Mouse (Mus musculus) spleen, adult 2 months (tissue): Measurements from ENCODE around the gene Fam84b. TPM values are rescaled to one million over a fixed set of nuclear protein-coding genes. Genes with fewer than 3 reads are reported as not detected.

ENCODE experiments used
- DNase-seq, 2 experiments: peaks; one replicate each; pipeline versions ENCODE4 v3.0.0 to v3.0.0-alpha.2; 2012 to 2021; ENCODE audit warnings: low spot score in 2 of 2, low read depth in 1 of 2
- H3K27ac ChIP-seq: fragments of 200-500 bp; 2 replicates; pipeline ENCODE4 v1.5.1; 2012; ENCODE audit warnings: low read length, inconsistent platforms; ENCODE audit not compliant: insufficient read depth
- H3K27me3 ChIP-seq: fragments of 200-500 bp; 2 replicates; pipeline ENCODE4 v1.6.1; 2012; ENCODE audit warnings: mild to moderate bottlenecking, moderate library complexity, low read length, inconsistent platforms; ENCODE audit not compliant: control insufficient read depth, insufficient read depth
- H3K36me3 ChIP-seq: fragments of 200-500 bp; 2 replicates; pipeline ENCODE4 v1.6.1; 2012; ENCODE audit warnings: mild to moderate bottlenecking, low read length, inconsistent platforms; ENCODE audit not compliant: control insufficient read depth, insufficient read depth
- H3K4me1 ChIP-seq: fragments of 200-500 bp; 2 replicates; pipeline ENCODE4 v1.6.1; 2011; ENCODE audit warnings: inconsistent platforms; ENCODE audit not compliant: control insufficient read depth, insufficient read depth, insufficient read length
- H3K4me3 ChIP-seq: fragments of 200-500 bp; 2 replicates; pipeline ENCODE4 v1.5.1; 2011; ENCODE audit warnings: mild to moderate bottlenecking, inconsistent platforms; ENCODE audit not compliant: insufficient read depth, insufficient read length; ENCODE audit errors: extremely low read depth
- CTCF ChIP-seq: fragments of 200-500 bp; IDR thresholded peaks from 2 replicates; pipeline ENCODE4 v1.5.1; 2011; ENCODE audit warnings: mild to moderate bottlenecking, inconsistent platforms; ENCODE audit not compliant: insufficient read depth, insufficient read length, insufficient replicate concordance; ENCODE audit errors: extremely low read depth
- POLR2A ChIP-seq: fragments of 200-500 bp; IDR thresholded peaks from 2 replicates; pipeline ENCODE4 v1.6.1; 2011; ENCODE audit warnings: low read depth, low read length, inconsistent platforms
- WGBS: fragments of 180-500 bp; shearing (Covaris S2); methylation state at CpG from one replicate; pipeline ENCODE4 v1.1.7; 2018; 5-methylcytosine and 5-hydroxymethylcytosine counted together
- polyA plus RNA-seq: library from polyadenylated mRNA; depleted of rRNA; stranded (reverse); fragments of >200 nt; gene quantifications from 2 replicates; pipeline ENCODE4 v1.2.3, GENCODE M21; 2012; rRNA removed

Gene Fam84b
- polyA plus RNA-seq = 2.5 and 3.4 TPM in 2 replicates

DNA sequence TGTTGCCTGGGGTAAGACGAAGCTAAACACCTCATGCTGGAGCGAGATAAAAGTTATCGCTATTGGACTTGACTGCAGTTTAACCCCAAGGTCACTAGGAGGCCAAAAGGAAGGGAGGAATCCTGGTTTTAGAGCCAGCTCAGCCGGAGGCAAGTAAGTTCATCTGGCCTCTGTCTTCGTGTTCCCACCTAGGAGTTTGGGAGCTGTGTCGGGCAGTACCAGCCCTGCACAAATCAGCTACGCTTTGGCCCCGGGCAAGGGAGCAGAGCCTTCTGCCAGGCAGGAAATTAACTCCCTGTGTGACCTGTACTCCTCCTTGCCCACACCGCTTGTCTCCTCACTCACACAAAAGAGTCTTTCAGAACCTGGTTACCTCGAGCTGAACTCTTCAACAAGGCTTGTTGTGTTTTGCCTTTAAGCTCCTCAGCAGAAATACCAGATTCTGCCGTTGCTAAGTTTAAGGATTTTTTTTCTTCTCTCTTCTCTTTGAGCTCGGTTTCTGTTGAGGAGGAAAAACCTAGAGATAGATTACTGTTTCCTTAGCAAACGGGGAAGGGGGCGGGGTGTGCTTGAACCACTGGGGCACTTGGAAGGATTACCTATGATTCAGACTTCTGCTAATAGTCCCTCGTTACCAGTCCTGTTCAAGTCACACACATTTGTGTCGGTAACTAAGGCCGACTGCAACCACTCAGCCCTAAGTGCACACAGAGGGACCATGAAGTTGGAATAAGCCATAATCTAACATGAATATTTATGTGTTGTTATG is at the start of gene Fam84b:
Fam84b (minus strand) TSS at position 548 of the 769 bp plus-strand sequence.
- TF ChIP-seq CTCF = no peak
- no peak for TF ChIP-seq POLR2A
- no peak within 1 kb of the TSS for H3K27ac ChIP-seq
- no peaks in the 10 kb centered on the region for H3K36me3 ChIP-seq
- DNase-seq = no peak
- H3K27me3 ChIP-seq = no peaks in the 10 kb centered on the region
- WGBS = 32% methylated on average over 17 of the region's 17 CpGs
- no peaks in the 10 kb centered on the region for H3K4me1 ChIP-seq
- no peak within 1 kb of the TSS for H3K4me3 ChIP-seq

DNA sequence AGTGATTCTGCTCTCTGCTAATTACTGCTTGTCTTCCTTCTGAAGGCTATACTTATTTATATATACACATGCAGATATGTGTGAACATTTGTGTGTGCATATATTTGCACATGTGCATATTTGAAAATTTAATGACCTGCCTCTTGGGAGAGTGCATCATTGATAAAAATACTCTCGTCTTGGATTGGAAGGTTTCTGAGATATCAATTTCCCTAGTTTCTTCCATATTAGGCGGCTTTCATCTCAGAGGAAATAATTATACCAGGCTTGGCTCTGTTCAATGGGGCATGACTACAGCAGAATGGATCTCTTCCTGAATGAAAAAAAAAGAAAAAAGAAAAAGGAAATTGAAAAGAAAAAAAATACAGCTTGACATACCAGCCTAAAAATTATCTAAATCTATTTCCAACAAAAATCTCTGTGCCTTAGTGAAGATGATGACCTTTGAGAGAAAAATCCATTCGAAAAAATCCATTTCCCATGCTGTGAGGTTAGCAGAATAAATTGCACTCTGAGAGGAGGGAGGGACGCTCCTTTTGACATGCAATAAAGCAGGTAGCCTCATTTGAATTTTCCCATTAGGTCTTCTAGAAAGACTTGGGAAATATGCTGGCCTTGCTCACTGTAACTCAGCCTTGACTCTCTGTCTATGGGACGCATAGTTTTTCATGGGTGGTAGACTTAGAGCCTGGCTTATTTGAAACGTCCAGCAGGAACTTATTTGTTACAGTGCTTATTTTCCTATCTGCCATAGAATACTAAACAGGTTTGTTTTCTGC is 44.8 kb upstream of the Fam84b start:
- H3K27me3 ChIP-seq = no peaks in the 10 kb centered on the region
- DNase-seq = no peak
- H3K36me3 ChIP-seq = no peaks in the 10 kb centered on the region
- H3K27ac ChIP-seq = no peak overlapping the region
- no peak for TF ChIP-seq POLR2A
- TF ChIP-seq CTCF = no peak
- H3K4me3 ChIP-seq = no peak overlapping the region
- WGBS = 85% methylated on average over 6 of the region's 6 CpGs
- H3K4me1 ChIP-seq = no peaks in the 10 kb centered on the region

DNA sequence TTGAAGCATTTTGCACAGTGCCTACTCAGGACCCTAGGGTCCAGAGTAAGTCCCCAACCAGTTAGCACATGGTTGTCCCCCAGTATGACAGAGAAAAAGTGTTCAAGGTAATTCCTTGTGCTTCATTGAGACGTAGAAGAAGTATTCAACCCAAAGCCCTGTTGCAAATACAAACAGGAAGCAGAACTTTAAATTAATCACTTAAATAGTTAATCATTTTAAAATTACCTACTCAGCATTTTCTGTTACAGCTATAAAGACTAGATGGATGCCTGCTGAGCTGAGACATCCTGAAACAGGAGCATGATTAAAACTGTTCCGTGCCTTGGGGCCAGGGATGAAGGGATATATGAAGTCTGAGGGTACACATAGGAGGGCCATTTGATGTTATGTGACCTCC is 42.5 kb upstream of the Fam84b start:
- H3K27ac ChIP-seq = no peak overlapping the region
- 91% methylated on average over 2 of the region's 2 CpGs for WGBS
- H3K4me1 ChIP-seq = no peaks in the 10 kb centered on the region
- no peak overlapping the region for H3K4me3 ChIP-seq
- DNase-seq = no peak
- no peaks in the 10 kb centered on the region for H3K27me3 ChIP-seq
- no peak for TF ChIP-seq CTCF
- no peak for TF ChIP-seq POLR2A
- no peaks in the 10 kb centered on the region for H3K36me3 ChIP-seq

DNA sequence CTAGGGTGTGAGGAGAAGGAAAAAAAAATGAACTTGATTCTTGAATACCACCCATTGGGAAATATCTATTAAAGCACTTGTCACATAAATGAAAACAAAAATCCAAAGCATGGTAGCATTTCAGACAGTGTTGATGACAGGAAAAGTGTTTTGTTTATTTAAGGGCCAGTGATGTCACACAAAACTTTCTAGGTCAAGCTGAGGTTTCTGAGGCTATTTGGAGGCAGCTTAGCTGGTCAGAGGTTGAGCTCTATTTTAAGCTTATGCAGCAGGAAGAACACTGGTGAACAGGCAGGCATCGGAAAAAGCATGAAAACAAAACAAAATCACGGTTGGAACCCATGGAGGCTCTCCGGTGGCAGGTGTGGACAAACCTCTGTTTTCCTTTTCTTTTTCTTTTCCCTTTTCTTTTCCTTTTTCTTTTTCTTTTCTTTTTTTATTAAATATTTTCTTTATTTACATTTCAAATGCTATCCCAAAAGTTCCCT is 39.4 kb upstream of the Fam84b start:
- no peak for DNase-seq
- TF ChIP-seq CTCF = no peak
- no peak for TF ChIP-seq POLR2A
- Histone ChIP-seq H3K27ac (no peak overlapping the region), H3K4me1 (no peaks in the 10 kb centered on the region), H3K27me3 (no peaks in the 10 kb centered on the region), H3K4me3 (no peak overlapping the region), H3K36me3 (no peaks in the 10 kb centered on the region)
- 81% methylated on average over 3 of the region's 3 CpGs for WGBS

DNA sequence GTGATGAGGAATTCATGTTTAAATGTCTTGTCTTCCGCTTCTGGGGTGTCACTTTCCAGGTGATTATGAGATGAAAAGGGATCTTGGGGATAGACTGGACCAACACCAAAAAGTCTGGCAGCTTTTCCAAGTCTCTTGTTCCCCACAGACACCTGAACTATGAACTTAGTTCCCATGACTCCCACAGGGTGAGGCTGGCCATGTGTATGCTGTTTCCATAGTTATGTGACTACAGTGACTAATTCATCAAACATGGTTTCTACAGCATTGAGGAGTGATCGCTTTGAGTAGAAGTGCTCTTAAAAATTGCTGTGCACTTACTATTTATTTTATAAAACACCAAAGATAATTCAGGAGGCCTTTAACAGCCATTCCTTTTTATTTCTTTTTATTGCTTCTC is 35.1 kb upstream of the Fam84b start:
- TF ChIP-seq POLR2A (no peak), CTCF (no peak)
- H3K27me3 ChIP-seq = no peaks in the 10 kb centered on the region
- no peak overlapping the region for H3K27ac ChIP-seq
- H3K4me1 ChIP-seq = no peaks in the 10 kb centered on the region
- no peak for DNase-seq
- 93% methylated on average over 2 of the region's 2 CpGs for WGBS
- no peak overlapping the region for H3K4me3 ChIP-seq
- no peaks in the 10 kb centered on the region for H3K36me3 ChIP-seq

DNA sequence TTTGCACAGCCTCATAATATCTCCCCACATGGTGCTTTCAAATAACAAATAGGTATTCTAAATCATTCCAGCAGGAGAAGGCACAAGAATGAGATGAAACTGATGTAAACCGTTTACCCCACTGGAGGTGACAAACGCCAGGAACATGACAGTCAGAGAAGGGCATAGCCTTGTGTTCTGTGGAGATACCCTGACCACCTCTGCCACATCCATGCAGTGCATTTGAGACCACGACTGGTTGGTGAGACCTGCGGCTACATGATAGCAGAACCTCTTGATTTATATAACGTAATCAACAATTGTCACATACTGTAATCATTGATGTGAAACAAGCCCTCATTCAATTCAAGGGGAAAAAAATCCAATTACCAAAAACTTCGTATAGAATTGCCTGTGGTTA is 22.1 kb upstream of the Fam84b start:
- no peak overlapping the region for H3K4me3 ChIP-seq
- TF ChIP-seq POLR2A = no peak
- no peak for TF ChIP-seq CTCF
- WGBS = 82% methylated on average over 6 of the region's 6 CpGs
- no peak for DNase-seq
- H3K4me1 ChIP-seq = no peaks in the 10 kb centered on the region
- no peaks in the 10 kb centered on the region for H3K27me3 ChIP-seq
- no peaks in the 10 kb centered on the region for H3K36me3 ChIP-seq
- no peak overlapping the region for H3K27ac ChIP-seq
